Mouse (Mus musculus): ENCODE measurements around the gene Itgb5.

The Itgb5 gene

GRCm38 (mm10) chr16:33939133-33939531 is 109.7 kb downstream of the Itgb5 start:
- DNase-seq (ENCODE audit: low spot score), result no peak

- no peak for DNase-seq (ENCODE audit: low spot score)
Observed at GRCm38 (mm10) chr16:33939636-33940035, 110.2 kb downstream of the Itgb5 start.

- DNase-seq (ENCODE audit: low spot score), result no peak
Observed at GRCm38 (mm10) chr16:33940095-33940494, 110.6 kb downstream of the Itgb5 start.

GRCm38 (mm10) chr16:33941271-33941781 is 111.9 kb downstream of the Itgb5 start:
- peak; percentile 37 for DNase-seq (ENCODE audit: low spot score)

GRCm38 (mm10) chr16:33942341-33942740 is 112.9 kb downstream of the Itgb5 start:
- DNase-seq (ENCODE audit: low spot score), result no peak

- DNase-seq (ENCODE audit: low spot score), result no peak
Observed at GRCm38 (mm10) chr16:33943388-33943787, 113.9 kb downstream of the Itgb5 start.

GRCm38 (mm10) chr16:33944126-33944525 is 114.7 kb downstream of the Itgb5 start:
- no peak for DNase-seq (ENCODE audit: low spot score)

- no peak for DNase-seq (ENCODE audit: low spot score)
Observed at GRCm38 (mm10) chr16:33944772-33945171, 115.3 kb downstream of the Itgb5 start.

GRCm38 (mm10) chr16:33946021-33946420 is 116.6 kb downstream of the Itgb5 start:
- no peak for DNase-seq (ENCODE audit: low spot score)

- no peak for DNase-seq (ENCODE audit: low spot score)
Observed at GRCm38 (mm10) chr16:33947664-33948571, 118.5 kb downstream of the Itgb5 start.

- DNase-seq (ENCODE audit: low spot score), result no peak
Observed at GRCm38 (mm10) chr16:33950386-33950785, 120.9 kb downstream of the Itgb5 start.

GRCm38 (mm10) chr16:33950830-33951229 is 121.4 kb downstream of the Itgb5 start:
- peak; percentile 66 for DNase-seq (ENCODE audit: low spot score)

GRCm38 (mm10) chr16:33953008-33953407 is 123.5 kb downstream of the Itgb5 start:
- DNase-seq (ENCODE audit: low spot score), result no peak

GRCm38 (mm10) chr16:33954793-33955192 is 125.3 kb downstream of the Itgb5 start:
- no peak for DNase-seq (ENCODE audit: low spot score)

GRCm38 (mm10) chr16:33963509-33963908 is 134.0 kb downstream of the Itgb5 start:
- DNase-seq (ENCODE audit: low spot score), result no peak

- DNase-seq (ENCODE audit: low spot score), result peak; percentile 41
Observed at GRCm38 (mm10) chr16:33965878-33966537, 136.5 kb downstream of the Itgb5 start.

GRCm38 (mm10) chr16:33966538-33967282 is 137.2 kb downstream of the Itgb5 start, which contains the start of gene Umps:
Umps (minus strand) TSS chr16:33967038.
- DNase-seq (ENCODE audit: low spot score), result peak; percentile 69

- DNase-seq (ENCODE audit: low spot score), result no peak
Observed at GRCm38 (mm10) chr16:33967283-33967640, 137.8 kb downstream of the Itgb5 start.

- no peak for DNase-seq (ENCODE audit: low spot score)
Observed at GRCm38 (mm10) chr16:33979855-33980254, 150.4 kb downstream of the Itgb5 start.

GRCm38 (mm10) chr16:33983712-33984111 is 154.2 kb downstream of the Itgb5 start:
- DNase-seq (ENCODE audit: low spot score), result no peak

GRCm38 (mm10) chr16:33985372-33985771 is 155.9 kb downstream of the Itgb5 start:
- DNase-seq (ENCODE audit: low spot score), result no peak

- no peak for DNase-seq (ENCODE audit: low spot score)
Observed at GRCm38 (mm10) chr16:33986993-33987392, 157.5 kb downstream of the Itgb5 start.

Measured in ovary, adult 18-20 months (tissue).